Mouse (Mus musculus): ENCODE results near the gene Nfia. TPM values are rescaled to one million over a fixed set of nuclear protein-coding genes. Genes with fewer than 3 reads are reported as not detected.
A peak's percentile ranks its signal among the peaks of the same experiment; 100 is the strongest.

Nfia gene
- polyA plus RNA-seq, 1 experiment: 8.1 TPM

- Histone ChIP-seq H3K27ac (ENCODE audit: insufficient read depth, low read depth, low read length) (no peak overlapping the region), H3K4me3 (ENCODE audit: insufficient read depth, low read length) (no peak overlapping the region), H3K4me1 (ENCODE audit: control insufficient read depth, insufficient read depth, low read length) (peaks cover 1% of the 10 kb centered on the region)
- TF ChIP-seq POLR2A (IDR thresholded peaks at IDR 0.05; ENCODE audit: borderline replicate concordance, low read depth, low read length) (no peak), CTCF (IDR thresholded peaks at IDR 0.05; ENCODE audit: low read depth, low read length) (no peak)
These were observed 331.6 kb downstream of the Nfia start for GRCm38 (mm10) chr4:98104161-98104560.

- Histone ChIP-seq H3K4me1 (ENCODE audit: control insufficient read depth, insufficient read depth, low read length) (peaks cover 5% of the 10 kb centered on the region), H3K4me3 (ENCODE audit: insufficient read depth, low read length) (no peak overlapping the region), H3K27ac (ENCODE audit: insufficient read depth, low read depth, low read length) (no peak overlapping the region)
- no peak for TF ChIP-seq CTCF (IDR thresholded peaks at IDR 0.05; ENCODE audit: low read depth, low read length)
- no peak for TF ChIP-seq POLR2A (IDR thresholded peaks at IDR 0.05; ENCODE audit: borderline replicate concordance, low read depth, low read length)
These were observed 332.6 kb downstream of the Nfia start for GRCm38 (mm10) chr4:98104911-98105702.

GRCm38 (mm10) chr4:98105971-98106370 lies 333.4 kb downstream of the Nfia start:
- TF ChIP-seq CTCF (IDR thresholded peaks at IDR 0.05; ENCODE audit: low read depth, low read length) (no peak), POLR2A (IDR thresholded peaks at IDR 0.05; ENCODE audit: borderline replicate concordance, low read depth, low read length) (no peak)
- H3K4me3 ChIP-seq (ENCODE audit: insufficient read depth, low read length): no peak overlapping the region
- H3K4me1 ChIP-seq (ENCODE audit: control insufficient read depth, insufficient read depth, low read length): peaks cover 5% of the 10 kb centered on the region
- H3K27ac ChIP-seq (ENCODE audit: insufficient read depth, low read depth, low read length): no peak overlapping the region

- Histone ChIP-seq H3K27ac (ENCODE audit: insufficient read depth, low read depth, low read length) (no peak overlapping the region), H3K4me3 (ENCODE audit: insufficient read depth, low read length) (no peak overlapping the region), H3K4me1 (ENCODE audit: control insufficient read depth, insufficient read depth, low read length) (peaks cover 5% of the 10 kb centered on the region)
- TF ChIP-seq CTCF (IDR thresholded peaks at IDR 0.05; ENCODE audit: low read depth, low read length) (no peak), POLR2A (IDR thresholded peaks at IDR 0.05; ENCODE audit: borderline replicate concordance, low read depth, low read length) (no peak)
These were observed 334.0 kb downstream of the Nfia start for GRCm38 (mm10) chr4:98106445-98107092.

- no peak for TF ChIP-seq CTCF (IDR thresholded peaks at IDR 0.05; ENCODE audit: low read depth, low read length)
- TF ChIP-seq POLR2A (IDR thresholded peaks at IDR 0.05; ENCODE audit: borderline replicate concordance, low read depth, low read length): no peak
- Histone ChIP-seq H3K4me1 (ENCODE audit: control insufficient read depth, insufficient read depth, low read length) (peaks cover 5% of the 10 kb centered on the region), H3K27ac (ENCODE audit: insufficient read depth, low read depth, low read length) (no peak overlapping the region)
These were observed 334.5 kb downstream of the Nfia start for GRCm38 (mm10) chr4:98107093-98107453.

GRCm38 (mm10) chr4:98107936-98108675 lies 335.6 kb downstream of the Nfia start:
- TF ChIP-seq CTCF (IDR thresholded peaks at IDR 0.05; ENCODE audit: low read depth, low read length) (no peak), POLR2A (IDR thresholded peaks at IDR 0.05; ENCODE audit: borderline replicate concordance, low read depth, low read length) (no peak)
- Histone ChIP-seq H3K27ac (ENCODE audit: insufficient read depth, low read depth, low read length) (no peak overlapping the region), H3K4me1 (ENCODE audit: control insufficient read depth, insufficient read depth, low read length) (peaks cover 5% of the 10 kb centered on the region), H3K4me3 (ENCODE audit: insufficient read depth, low read length) (no peak overlapping the region)

More at GRCm38 (mm10) chr4:98107093-98107453, 334.5 kb downstream of the Nfia start:
- H3K4me3 ChIP-seq (ENCODE audit: insufficient read depth, low read length): no peak overlapping the region

- no peak overlapping the region for H3K27ac ChIP-seq (ENCODE audit: insufficient read depth, low read depth, low read length)
- TF ChIP-seq POLR2A (IDR thresholded peaks at IDR 0.05; ENCODE audit: borderline replicate concordance, low read depth, low read length) (no peak), CTCF (IDR thresholded peaks at IDR 0.05; ENCODE audit: low read depth, low read length) (no peak)
These were observed 336.1 kb downstream of the Nfia start for GRCm38 (mm10) chr4:98108676-98109016.

GRCm38 (mm10) chr4:98109064-98109463 lies 336.5 kb downstream of the Nfia start:
- H3K27ac ChIP-seq (ENCODE audit: insufficient read depth, low read depth, low read length): no peak overlapping the region
- TF ChIP-seq POLR2A (IDR thresholded peaks at IDR 0.05; ENCODE audit: borderline replicate concordance, low read depth, low read length): no peak
- peak; percentile 49 for TF ChIP-seq CTCF (IDR thresholded peaks at IDR 0.05; ENCODE audit: low read depth, low read length)
- H3K4me3 ChIP-seq (ENCODE audit: insufficient read depth, low read length): no peak overlapping the region

More at GRCm38 (mm10) chr4:98108676-98109016, 336.1 kb downstream of the Nfia start:
- Histone ChIP-seq H3K4me3 (ENCODE audit: insufficient read depth, low read length) (no peak overlapping the region), H3K4me1 (ENCODE audit: control insufficient read depth, insufficient read depth, low read length) (peaks cover 5% of the 10 kb centered on the region)

GRCm38 (mm10) chr4:98109911-98110310 lies 337.4 kb downstream of the Nfia start:
- Histone ChIP-seq H3K4me3 (ENCODE audit: insufficient read depth, low read length) (no peak overlapping the region), H3K4me1 (ENCODE audit: control insufficient read depth, insufficient read depth, low read length) (peaks cover 5% of the 10 kb centered on the region), H3K27ac (ENCODE audit: insufficient read depth, low read depth, low read length) (no peak overlapping the region)
- TF ChIP-seq CTCF (IDR thresholded peaks at IDR 0.05; ENCODE audit: low read depth, low read length): no peak
- TF ChIP-seq POLR2A (IDR thresholded peaks at IDR 0.05; ENCODE audit: borderline replicate concordance, low read depth, low read length): no peak

More at GRCm38 (mm10) chr4:98109064-98109463, 336.5 kb downstream of the Nfia start:
- H3K4me1 ChIP-seq (ENCODE audit: control insufficient read depth, insufficient read depth, low read length): peaks cover 5% of the 10 kb centered on the region

Data from bone marrow macrophage, adult 2 months (primary cell).